Mouse (Mus musculus): ENCODE measurements at regions not wholly inside any gene's neighbourhood (a gene's known extent, or its start where the extent isn't known, plus 50 kb on each side); places are given as distances from the start of the nearest gene placed in this dataset.

DNA sequence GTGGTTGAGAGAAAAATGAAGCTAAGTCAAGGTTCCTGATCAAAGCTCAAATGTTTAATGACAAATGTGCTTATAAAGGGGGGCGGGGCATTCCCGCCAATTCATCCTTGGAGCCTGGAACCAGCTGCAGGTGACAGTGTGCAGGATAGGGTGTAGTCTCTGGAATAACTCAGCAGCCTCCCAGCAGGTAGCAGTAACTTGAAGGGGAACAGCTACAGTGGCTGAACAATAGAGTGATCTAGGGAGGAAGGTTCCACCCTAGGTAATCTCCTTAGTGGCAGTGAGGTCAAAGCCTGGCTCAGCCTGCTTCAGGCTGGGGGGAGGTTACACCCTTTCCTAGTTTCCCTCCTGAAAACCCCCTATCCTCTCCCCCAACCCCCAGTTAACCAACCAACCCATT lies 290.2 kb upstream of the Pdcd1 start:
- TF ChIP-seq CTCF (IDR thresholded peaks at IDR 0.05; ENCODE audit: control insufficient read depth, insufficient read depth, insufficient read length) (no peak), MAX (IDR thresholded peaks at IDR 0.05) (no peak), MYOG (IDR thresholded peaks at IDR 0.05; ENCODE audit: control insufficient read depth, extremely low read depth, insufficient read length) (no peak), FOSL1 (IDR thresholded peaks at IDR 0.05; ENCODE audit: insufficient read depth, low read length, poor library complexity, severe bottlenecking) (no peak)

All from C2C12 (cell line).